Mouse (Mus musculus) CH12.LX (cell line): ENCODE data around the gene Fat3.

Experiments
- BHLHE40 ChIP-seq: IDR thresholded peaks from 2 replicates; pipeline ENCODE4 v1.6.1; 2011; ENCODE audit warnings: mild to moderate bottlenecking, low read depth, low read length, improper control_type of control experiment
- CHD2 ChIP-seq: IDR thresholded peaks from 2 replicates; pipeline ENCODE4 v1.6.1; 2011; ENCODE audit warnings: low read length, improper control_type of control experiment
- CTCF ChIP-seq, 2 experiments: IDR thresholded peaks in 1 of 2; conservative IDR thresholded peaks in 1 of 2; 2 replicates each; pipeline ENCODE4 v1.5.1; 2011 to 2012; ENCODE audit warnings: low read depth in 2 of 2, low read length in 2 of 2, improper control_type of control experiment in 1 of 2, inconsistent platforms in 1 of 2, mild to moderate bottlenecking in 1 of 2, moderate library complexity in 1 of 2
- EP300 ChIP-seq: IDR thresholded peaks from 2 replicates; pipeline ENCODE4 v1.6.1; 2011; ENCODE audit warnings: low read length, improper control_type of control experiment
- KAT2A ChIP-seq: IDR thresholded peaks from 2 replicates; pipeline ENCODE4 v1.6.1; 2012; ENCODE audit warnings: low read length, improper control_type of control experiment, inconsistent platforms; ENCODE audit not compliant: insufficient replicate concordance
- MYC ChIP-seq: IDR thresholded peaks from 2 replicates; pipeline ENCODE4 v1.6.1; 2011; ENCODE audit warnings: low read depth, mild to moderate bottlenecking, improper control_type of control experiment, low read length
- POLR2A ChIP-seq: IDR thresholded peaks from 2 replicates; pipeline ENCODE4 v1.6.1; 2011; ENCODE audit warnings: low read depth, mild to moderate bottlenecking, improper control_type of control experiment, low read length
- SMC3 ChIP-seq: IDR thresholded peaks from 2 replicates; pipeline ENCODE4 v1.6.1; 2011; ENCODE audit warnings: low read depth, low read length, improper control_type of control experiment

DNA sequence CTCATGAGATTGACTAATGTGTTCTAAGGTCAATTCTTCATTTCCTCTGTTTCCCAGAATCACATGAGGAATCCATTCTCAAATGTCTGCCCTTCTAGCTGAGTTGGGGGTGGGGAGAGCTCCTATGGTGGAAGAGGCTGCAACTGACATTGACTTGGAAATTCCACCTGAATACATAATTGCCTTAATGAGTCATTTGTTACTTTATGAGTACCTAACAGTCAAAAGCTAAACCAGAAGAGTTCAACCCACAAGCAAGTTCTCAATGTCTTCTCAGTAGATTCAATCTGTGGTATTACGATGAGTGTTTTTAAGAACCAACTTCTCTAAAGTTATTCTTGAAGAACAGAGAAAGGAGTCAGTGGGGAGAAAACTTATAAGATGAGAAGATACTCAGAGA, 3.7 kb downstream of the Fat3 start:
- TF ChIP-seq EP300 (peak; percentile 37; the same call in 1 of the 2 replicates), POLR2A (no peak), BHLHE40 (no peak), SMC3 (no peak), CTCF (conservative IDR thresholded peaks at IDR 0.05 in 1 of 2, IDR thresholded peaks at IDR 0.05 in 1 of 2; ENCODE audit: low read depth in 2 of 2, low read length in 2 of 2) (no peak), CHD2 (no peak), KAT2A (no peak), MYC (no peak)
